Mouse (Mus musculus) WW6 (cell line): ENCODE data around the gene Gm20390.
A peak's percentile ranks its signal among the peaks of the same experiment; 100 is the strongest.
"Not testable (repeated sequence)": the region's sequence is repeated elsewhere in the genome, so short reads cannot be mapped to it uniquely, and the experiment has no call there.

Experiments used
- DNase-seq: peaks from one replicate; pipeline ENCODE4 v3.0.0-alpha.2; 2013; ENCODE audit warnings: low read depth, low spot score

Gm20390 gene

DNA sequence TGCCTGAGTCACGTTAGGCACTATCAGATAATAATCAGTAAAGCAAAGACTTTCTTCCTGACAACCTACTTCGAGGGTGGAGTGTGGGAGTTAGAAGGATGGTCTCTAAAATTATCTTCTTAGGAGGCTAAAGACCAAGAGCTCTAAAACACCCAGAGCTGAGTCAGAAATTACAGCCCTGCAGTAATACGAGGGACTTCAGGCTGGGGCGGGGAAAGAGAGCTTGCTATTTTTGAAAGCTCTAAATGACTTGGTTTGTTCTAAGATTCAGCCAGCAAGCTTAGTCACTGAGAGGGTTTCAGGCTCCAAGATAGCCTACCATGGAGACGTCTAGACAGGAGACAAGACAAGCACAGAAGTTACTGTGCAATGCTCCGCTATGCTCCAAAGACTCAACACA lies 2.7 kb downstream of the Gm20390 start:
- no peak for DNase-seq

DNA sequence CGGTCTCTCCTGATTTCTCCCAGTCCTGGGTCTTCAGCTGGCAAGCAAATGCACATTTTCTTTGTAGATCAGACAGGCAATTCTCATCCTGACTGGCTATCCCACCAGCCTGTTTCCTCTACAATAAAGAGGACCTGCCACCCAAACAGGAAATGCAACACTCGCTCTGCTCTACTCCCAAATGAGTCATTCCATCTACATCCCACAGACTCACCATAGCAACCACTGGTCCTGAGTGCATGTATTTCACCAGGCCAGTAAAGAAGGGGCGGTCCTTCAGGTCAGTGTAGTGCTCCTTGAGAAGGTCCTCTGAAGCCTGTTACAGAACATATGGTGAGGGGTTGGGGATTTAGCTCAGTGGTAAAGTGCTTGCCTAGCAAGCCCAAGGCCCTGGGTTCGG lies 5.1 kb downstream of the Gm20390 start:
- DNase-seq = no peak

DNA sequence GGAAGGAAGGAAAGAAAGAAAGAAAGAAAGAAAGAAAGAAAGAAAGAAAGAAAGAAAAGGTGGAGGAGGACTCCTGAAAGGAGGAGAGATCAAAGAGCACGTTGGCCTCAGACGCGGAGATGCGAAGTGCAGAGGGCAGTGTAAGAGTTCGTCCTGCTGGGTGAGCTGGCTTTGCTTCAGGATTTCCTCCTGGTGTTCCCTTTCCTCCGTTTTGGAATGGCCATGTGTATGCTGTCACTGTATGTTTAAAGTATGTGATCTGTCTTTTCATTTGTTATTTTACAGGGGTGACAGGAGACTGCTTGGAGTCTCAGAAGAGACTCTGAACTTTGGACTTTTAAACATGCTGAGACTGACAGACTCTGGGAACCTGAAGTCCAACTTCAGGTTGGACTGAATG lies 6.6 kb downstream of the Gm20390 start:
- DNase-seq = no peak

DNA sequence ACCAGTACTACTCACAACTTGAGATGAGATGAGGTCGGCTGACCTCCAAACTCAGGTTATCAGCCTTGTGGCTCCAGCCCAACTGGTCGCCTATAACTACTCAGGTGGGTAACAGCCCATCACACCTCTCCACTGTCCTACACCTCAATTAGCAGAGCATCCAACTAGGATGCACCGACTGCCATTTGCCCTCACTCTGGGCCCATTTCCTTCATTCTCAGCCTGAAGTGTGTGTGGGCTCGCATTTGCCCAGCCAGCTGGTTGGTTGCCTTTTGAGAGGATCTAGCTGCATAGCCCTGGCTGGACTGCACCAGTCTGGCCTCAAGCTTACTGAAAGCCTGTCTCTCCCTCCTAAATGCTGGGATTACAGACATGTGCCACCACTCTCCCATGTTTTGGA lies 10.3 kb downstream of the Gm20390 start:
- no peak for DNase-seq

DNA sequence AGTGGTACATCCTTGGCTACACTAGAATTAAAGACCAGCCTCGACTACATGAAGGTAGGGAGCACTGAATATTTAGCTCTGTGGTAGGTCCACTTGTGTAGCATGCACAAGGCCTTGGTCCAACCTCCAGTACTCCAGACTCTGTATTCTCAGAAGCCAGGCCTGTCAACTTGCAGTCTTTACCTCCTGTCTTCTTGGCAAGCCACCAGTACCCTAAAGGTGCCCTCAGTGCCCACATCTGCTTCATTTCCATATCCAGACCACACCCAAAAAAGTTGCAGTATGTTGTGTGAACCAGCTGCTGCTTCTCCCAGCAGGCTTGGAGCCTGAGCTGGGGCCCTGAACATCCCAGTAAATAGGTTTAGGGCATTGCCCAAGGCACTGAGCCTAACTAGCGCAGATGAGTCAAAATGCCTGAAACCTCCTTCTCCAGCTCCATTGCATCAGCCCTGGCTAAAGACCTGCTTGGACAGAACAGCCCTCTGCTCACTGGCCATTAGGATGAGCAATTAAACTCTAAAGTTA lies 11.0 kb downstream of the Gm20390 start:
- no peak for DNase-seq

DNA sequence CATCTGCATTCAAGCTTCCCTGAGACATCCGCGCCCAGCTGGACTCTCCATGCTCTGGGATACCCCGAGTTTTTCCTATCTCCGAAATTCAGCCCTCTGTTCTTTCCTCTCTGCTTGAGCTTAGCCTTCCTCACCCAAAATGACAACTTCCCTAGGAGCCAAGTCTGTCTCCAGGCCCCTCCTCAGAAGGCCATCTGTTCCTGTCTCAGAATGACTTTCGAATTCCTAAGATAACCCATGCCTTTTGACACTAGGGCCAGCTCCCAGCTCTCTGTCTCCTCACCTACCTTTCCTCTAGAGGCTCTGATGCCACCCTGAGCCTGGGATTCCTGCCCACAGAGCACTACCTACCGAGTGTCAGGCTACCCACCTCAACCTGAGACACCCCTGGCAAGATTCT lies 11.9 kb downstream of the Gm20390 start, which contains the start of gene Nme2:
TSS of gene Nme2 (minus strand) at position 101 of the 400 bp plus-strand sequence.
- no peak for DNase-seq

DNA sequence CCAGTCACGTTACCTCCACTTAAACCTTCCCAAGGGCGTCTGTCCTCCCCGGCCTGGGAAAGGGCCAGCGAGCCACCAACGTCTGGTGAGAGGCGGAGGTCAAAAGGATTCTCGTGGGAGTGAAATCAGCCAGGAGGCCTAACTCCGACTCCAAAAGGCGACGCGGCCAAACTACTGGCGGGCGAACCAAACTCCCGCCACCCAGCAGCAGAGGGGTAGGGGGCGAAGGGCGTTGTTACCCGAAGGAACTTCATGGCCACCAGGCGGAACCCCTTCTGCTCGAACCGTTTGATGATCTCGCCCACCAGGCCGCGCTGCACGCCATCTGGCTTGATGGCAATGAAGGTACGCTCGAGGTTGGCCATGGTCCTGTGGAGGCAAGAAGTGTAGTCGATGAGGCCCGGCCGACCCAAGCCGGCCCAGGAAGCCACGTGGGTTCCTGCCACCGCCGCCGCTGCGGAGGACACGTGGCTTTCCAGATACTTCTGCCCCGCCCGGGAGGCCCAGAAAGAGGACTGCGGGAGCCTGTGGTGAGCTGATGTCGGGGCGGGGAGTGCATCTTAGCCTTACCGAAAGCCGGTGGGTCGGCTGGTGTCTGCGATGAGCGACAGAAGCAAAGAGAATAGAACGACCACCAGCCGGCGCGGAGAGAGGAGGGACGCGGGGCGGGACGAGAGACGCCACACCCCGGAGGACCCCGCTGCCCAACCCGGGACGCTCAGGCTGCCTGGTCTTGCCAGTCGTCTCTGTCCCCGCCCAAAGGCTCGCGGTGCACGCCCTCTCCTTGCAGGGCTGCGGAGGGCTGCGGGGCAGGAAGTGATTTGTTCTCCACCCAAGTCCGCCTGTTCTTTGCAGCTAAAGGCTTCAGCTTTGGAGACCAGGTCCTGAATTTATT lies 12.6 kb downstream of the Gm20390 start:
- DNase-seq = peak; percentile 92

DNA sequence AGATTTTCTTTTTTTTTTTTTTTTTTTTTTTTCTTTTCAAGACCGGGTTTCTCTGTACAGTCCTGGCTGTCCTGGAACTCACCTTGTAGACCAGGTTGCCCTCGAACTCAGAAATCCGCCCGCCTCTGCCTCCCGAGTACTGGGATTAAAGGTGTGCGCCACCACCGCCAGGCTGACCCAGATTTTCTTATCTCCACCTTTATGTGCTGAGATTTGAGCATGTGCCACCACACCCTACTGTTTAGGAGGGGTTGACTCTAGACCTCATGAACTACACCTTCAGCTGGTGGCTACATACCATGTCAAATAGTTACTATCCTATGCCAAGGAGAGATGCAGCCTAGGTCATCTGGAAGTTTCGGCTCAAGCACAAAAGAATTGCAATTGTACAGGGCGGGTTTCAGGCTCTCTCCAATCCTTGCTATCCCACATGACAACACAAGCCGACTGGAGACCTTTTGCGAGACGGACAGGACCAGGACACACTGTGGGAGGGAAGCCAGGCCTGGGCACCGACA lies 13.3 kb downstream of the Gm20390 start:
- no peak for DNase-seq

DNA sequence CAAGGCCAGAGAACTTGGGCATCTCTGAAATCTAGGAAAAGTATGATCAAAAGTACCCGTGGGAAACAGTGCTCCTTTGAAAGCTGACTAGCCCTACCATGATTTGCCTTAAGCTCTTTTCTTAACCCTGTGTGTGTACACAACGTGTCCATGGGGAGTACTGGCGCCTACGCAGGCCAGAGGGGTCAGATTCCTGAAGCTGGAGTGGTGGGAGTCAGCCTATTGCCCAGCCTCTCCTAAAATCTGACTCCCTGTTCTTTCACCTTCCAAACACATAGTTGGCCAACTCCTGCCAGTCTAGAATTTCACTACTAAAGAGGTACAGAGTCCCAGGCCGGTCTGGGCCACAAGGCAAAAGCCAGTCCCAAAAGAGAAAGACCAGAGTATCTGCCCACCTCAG lies 15.7 kb downstream of the Gm20390 start:
- DNase-seq = no peak

DNA sequence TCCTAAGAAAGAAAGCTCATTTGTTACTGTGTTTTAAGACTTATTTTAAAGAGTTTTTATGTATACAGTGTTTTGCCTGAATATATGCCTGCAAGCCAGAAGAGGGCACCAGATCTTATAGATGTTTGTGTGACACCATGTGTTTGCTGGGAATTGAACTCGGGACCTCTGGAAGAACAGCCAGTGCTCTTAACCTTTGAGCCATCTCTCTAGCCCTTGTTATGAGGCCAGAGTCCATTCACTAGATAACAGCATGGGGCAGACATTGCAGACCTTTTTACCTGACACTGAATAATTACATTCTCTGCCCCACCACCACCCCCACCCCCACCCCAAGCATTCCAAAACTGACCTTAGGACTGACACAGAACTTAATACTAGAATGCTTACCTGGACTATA lies 18.0 kb downstream of the Gm20390 start:
- no peak for DNase-seq

DNA sequence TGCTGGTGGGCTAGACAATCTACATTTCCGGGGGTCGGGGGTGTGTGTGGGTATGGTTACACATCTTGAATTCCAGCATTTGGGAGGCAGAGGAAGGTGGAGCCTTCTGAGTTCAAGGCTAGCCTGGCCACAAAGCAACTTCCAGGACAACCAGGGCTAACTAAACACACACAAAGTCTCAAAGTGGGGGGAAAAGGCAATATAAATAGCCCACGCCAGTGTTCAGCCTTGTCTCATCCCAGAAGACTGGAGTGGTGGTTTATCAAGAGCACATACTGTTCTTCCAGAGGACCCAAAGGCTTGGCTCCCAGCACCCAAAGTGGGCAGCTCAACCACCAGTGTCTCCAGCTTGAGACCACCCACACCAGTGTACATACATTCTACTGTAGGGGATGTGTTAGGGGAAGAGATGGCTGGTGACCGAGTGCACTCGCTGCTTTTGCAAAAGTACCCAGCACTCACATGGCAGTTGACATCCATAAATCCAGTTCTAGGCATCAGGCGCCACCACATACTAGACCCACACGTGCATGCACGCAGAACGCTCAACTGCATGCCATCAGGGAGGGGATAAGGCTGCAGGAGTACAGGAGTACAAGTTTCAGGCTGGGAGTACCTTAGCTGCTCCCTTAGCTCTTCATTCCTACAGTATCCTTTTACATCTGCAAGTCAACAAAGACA lies 19.1 kb downstream of the Gm20390 start:
- DNase-seq = no peak

DNA sequence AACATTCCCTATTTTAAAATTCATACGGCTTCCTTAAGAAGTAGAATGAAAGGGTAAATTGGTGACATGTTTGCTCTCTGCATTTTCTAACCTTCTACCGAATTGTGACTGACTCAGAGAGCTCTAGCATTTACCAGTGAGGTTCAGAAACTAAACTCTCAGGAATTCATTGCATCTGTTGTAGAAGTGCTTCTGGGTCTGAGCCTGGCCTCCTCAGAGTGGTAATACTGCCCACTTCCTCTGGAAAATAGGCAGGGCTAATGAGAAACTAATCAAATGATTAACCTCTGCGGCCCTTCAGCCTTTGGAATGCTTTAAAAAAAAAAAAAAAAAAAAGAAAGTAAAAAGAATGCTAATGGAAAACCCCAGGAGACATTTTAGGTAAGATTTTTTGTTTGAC lies 23.1 kb downstream of the Gm20390 start:
- no peak for DNase-seq

DNA sequence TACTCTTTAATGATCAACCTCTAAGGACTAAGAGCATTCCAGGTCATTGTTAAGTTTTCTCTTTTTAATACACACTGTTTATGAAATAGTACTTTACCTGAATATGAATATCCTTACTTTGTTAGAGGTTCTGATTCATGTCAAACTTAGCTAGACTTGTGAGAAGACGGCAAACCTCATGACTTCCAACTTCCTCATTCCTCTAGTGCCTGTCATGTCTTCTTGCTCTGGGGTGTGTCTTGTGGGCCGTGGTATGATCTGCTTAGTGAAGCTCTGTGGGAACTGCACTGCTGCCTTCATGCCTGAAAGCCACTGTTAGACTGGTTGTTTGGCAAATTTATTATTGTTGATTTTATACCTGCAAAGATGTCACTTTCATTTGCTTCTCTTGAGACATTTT lies 27.2 kb downstream of the Gm20390 start:
- no peak for DNase-seq

DNA sequence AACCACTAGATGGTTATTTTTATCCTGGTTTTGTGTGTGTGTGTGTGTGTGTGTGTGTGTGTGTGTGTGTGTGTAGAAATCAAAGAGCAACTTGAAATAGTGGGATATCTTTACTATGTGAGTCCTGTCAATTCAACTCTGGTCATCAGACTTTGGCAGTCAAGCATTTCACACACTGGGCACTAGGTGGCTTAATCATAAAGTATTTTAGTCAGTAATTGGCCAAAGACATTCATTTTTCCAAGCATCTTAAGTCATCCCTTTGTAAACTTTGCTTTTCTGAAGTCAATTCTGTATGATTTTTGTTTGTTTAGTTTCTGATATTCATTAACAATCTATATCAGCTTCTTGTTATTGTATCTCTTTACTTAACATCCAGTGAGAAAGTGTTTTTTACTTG lies 39.0 kb downstream of the Gm20390 start:
- no peak for DNase-seq

DNA sequence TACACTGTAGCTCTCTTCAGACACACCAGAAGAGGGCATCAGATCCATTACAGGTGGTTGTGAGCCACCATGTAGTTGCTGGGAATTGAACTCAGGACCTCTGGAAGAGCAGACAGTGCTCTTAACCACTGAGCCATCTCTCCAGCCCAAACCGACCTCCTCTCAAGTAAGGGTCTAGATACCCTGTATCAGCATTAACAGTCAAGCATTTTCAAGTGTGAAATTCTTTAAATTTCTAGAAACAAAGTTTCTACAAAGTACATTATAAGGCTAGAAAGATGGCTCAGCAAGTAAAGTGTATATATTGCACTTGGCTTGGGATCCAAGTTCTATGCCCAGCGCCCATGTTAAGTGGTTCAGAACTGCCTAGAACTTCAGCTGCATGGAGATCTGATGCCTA lies 53.1 kb downstream of the Gm20390 start:
- not testable (repeated sequence) for DNase-seq

DNA sequence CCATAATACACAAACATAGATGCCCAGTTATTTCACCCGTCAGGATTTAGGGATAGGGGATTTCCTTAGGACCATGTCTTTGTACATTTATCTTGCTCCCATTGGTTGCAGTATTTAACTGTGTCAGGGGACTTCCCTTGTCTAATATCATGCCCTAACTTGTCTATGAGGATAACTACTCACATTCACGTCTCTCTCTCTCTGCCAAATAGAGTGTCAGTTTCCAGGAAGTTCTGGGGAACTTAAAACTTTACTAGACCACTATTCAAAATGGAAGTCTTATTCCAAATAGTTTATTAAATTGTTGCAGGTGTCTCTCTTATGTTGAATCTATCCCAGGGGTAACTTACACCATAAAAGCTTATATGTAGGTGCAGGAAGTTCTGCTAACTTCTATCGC lies 56.5 kb downstream of the Gm20390 start:
- DNase-seq = no peak

DNA sequence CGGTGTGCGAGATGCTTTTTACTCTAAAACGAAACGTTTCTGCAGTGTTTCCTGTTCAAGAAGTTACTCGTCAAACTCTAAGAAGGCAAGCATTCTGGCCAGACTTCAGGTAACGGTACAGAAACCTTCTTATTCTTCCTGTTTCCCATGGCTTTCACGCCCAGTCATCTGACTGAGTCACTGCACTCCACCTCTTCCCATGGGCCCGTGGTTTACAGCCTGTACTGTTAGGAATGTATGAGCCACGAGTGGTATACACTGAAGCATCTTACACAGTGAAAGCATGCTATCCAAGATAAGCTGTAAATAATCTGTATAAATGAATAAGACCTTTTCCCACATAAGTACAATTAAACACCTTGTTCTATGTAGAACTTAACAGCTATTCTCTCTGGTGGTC lies 59.3 kb downstream of the Gm20390 start:
- DNase-seq = no peak

DNA sequence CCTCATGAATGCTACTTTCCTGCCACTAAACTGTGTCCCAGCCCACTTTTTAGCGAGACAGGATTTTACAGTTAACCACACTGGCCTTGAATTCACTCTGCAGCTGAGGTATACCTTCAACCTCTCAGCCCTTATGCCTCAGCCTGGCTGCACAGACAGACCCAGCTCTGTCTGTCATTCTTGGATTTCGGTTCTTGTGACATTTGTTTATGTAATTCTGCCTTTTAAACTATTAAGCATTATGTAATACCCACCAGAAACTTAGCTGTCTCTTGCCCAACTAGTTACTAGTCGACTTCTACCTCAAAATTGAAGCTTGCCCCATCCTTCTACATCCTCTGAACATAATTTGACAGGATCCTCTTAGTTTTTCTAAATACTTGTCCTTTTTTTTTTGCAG lies 60.3 kb downstream of the Gm20390 start:
- no peak for DNase-seq

DNA sequence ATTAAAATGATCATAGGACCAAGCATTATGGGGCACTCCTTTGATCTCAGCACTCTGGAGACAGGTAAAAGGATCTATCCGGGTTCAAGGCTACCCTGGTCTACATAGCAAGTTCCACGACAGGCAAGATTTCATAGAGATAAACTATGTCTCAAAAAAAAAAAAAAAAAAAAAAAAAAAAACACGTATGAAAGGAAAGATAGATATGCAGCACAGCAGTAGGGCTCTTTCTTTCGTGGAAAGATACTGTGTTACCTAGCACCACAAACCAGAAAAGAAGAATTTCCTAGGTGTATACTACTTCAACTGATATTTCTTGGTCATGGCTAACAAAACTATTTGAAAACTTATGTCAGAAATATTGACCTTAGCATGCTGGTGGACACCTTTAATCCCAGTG lies 61.3 kb downstream of the Gm20390 start:
- no peak for DNase-seq
